Mouse (Mus musculus) cortical plate, adult 2 months (tissue): ENCODE measurements around the gene Mgll. TPM values are rescaled to one million over a fixed set of nuclear protein-coding genes. Genes with fewer than 3 reads are reported as not detected.

ENCODE experiments used
- H3K27ac ChIP-seq: fragments of 200-500 bp; 2 replicates; pipeline ENCODE4 v1.5.1; 2012; ENCODE audit warnings: low read length, control low read depth, inconsistent platforms; ENCODE audit not compliant: insufficient read depth
- H3K4me1 ChIP-seq: fragments of 200-500 bp; 2 replicates; pipeline ENCODE4 v1.6.1; 2011; ENCODE audit warnings: low read length; ENCODE audit not compliant: control insufficient read depth, insufficient read depth
- H3K4me3 ChIP-seq: fragments of 200-500 bp; 2 replicates; pipeline ENCODE4 v1.5.1; 2011; ENCODE audit warnings: mild to moderate bottlenecking, low read length, control low read depth; ENCODE audit not compliant: insufficient read depth
- CTCF ChIP-seq: fragments of 200-500 bp; IDR thresholded peaks from 2 replicates; pipeline ENCODE4 v1.5.1; 2011; ENCODE audit warnings: mild to moderate bottlenecking, control low read depth, low read length; ENCODE audit not compliant: insufficient read depth; ENCODE audit errors: extremely low read depth
- POLR2A ChIP-seq: fragments of 200-500 bp; IDR thresholded peaks from 2 replicates; pipeline ENCODE4 v1.6.1; 2011; ENCODE audit warnings: mild to moderate bottlenecking, low read length, control low read depth; ENCODE audit not compliant: insufficient read depth; ENCODE audit errors: extremely low read depth
- polyA plus RNA-seq: library from polyadenylated mRNA; depleted of rRNA; stranded (reverse); fragments of >200 nt; gene quantifications from 2 replicates; pipeline ENCODE4 v1.2.3, GENCODE M21; 2012

The Mgll gene
- polyA plus RNA-seq, 1 experiment, result 220 TPM

GRCm38 (mm10) chr6:88809091-88810037 is 85.2 kb downstream of the Mgll start:
- Histone ChIP-seq H3K27ac (0 out of 2 replicates have a peak overlapping the region, but pooled peaks have one; percentile 4), H3K4me3 (no peak overlapping the region), H3K4me1 (peaks cover 6% of the 10 kb centered on the region)
- TF ChIP-seq CTCF (no peak), POLR2A (no peak)

DNA sequence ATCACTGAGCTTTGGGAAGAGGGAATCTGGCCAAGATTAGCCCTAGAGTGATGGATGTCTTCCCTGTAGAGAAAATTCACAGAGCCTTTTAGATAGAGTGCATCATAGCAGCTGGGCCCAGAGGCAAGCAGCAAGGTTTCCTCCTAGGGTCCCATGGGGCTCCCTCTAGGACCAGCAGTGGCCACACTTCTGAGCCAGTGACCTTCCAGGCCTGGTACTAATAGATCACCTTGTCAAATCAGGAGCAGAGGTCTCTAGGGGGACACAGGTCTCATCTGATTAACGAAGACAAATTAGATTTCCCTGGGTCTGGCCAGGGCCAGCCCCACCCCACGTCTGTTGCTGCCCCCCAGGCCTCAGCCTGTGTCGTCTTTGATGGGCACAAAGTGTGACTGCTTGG is 86.1 kb downstream of the Mgll start:
- Histone ChIP-seq H3K4me1 (peaks cover 9% of the 10 kb centered on the region), H3K4me3 (no peak overlapping the region), H3K27ac (0 out of 2 replicates have a peak overlapping the region, but pooled peaks have one; percentile 4)
- TF ChIP-seq POLR2A, result no peak
- TF ChIP-seq CTCF, result no peak

DNA sequence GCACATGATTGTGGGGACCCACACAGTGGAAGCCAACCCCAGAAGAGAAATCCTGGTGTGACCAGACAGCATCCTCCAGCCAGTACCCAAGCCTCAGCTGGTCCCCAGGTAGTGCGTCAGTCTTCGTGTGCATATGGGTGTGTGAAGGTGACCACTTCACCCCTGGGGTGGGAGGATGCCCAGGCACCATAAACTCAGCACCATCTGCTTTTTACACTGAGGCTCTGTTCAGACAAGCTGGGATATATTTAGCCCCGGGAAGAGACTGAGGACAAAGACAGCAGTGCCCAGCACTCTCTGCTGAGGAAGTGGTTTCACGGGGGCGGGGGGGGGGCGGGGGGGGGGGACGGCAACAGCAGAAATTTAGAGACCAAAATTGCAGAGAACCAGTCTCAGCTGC is 87.2 kb downstream of the Mgll start:
- TF ChIP-seq POLR2A (no peak), CTCF (no peak)
- Histone ChIP-seq H3K27ac (peak overlapping the region; percentile 47; the same call in 1 of the 2 replicates), H3K4me3 (no peak overlapping the region), H3K4me1 (peaks cover 13% of the 10 kb centered on the region)

GRCm38 (mm10) chr6:88811880-88812400 is 87.7 kb downstream of the Mgll start:
- no peak for TF ChIP-seq POLR2A
- TF ChIP-seq CTCF, result no peak
- peaks cover 13% of the 10 kb centered on the region for H3K4me1 ChIP-seq
- peak overlapping the region; percentile 18; the same call in 1 of the 2 replicates for H3K27ac ChIP-seq
- H3K4me3 ChIP-seq, result no peak overlapping the region

GRCm38 (mm10) chr6:88812886-88813285 is 88.7 kb downstream of the Mgll start:
- Histone ChIP-seq H3K27ac (no peak overlapping the region), H3K4me1 (peaks cover 13% of the 10 kb centered on the region)

DNA sequence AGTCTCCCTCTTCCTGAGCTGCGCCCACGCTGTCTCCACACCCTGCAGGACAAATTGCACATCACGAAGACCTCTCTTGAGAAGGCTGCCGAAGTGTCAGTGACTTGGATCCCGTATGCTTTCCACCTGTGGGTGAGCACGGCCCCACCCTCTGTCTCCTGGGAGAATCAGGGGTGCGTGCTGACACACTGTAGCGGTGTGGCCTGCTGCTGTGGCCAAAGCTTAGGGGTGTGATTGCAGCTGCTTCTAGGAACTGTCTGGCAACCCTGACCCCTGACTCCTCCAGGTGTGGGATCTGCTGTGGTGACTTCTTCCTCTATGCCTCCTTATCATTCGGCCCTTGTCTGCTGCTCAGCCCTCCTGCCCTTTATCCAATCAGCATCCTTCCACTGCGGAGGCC is 89.6 kb downstream of the Mgll start:
- H3K27ac ChIP-seq, result no peak overlapping the region
- TF ChIP-seq CTCF (no peak), POLR2A (no peak)
- H3K4me1 ChIP-seq, result peaks cover 13% of the 10 kb centered on the region
- no peak overlapping the region for H3K4me3 ChIP-seq

More at GRCm38 (mm10) chr6:88812886-88813285, 88.7 kb downstream of the Mgll start:
- H3K4me3 ChIP-seq, result no peak overlapping the region
- no peak for TF ChIP-seq POLR2A
- peak; percentile 63 for TF ChIP-seq CTCF

- H3K27ac ChIP-seq, result no peak overlapping the region
- H3K4me3 ChIP-seq, result no peak overlapping the region
- peaks cover 13% of the 10 kb centered on the region for H3K4me1 ChIP-seq
- TF ChIP-seq POLR2A (no peak), CTCF (no peak)
These were observed 90.8 kb downstream of the Mgll start for GRCm38 (mm10) chr6:88815036-88815435.

DNA sequence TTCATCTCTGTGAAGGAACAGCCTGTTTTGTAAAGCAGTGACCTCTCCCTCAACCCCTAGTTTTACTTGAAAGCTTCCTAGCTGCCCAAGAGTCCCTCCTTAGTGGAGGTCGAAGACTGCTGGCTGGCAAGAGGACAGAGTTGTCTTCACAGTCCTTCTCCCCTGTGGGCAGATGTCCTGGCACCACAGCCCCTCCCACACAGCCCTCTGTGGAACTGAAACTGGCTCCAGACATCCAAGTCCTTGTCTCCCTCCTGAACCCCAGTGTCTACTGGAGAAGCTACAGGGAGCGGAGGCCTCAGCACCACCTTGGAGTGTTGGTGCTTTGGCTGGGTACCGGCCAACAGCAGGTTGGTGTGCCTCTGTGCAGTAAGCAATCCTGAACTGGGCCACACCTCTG is 91.3 kb downstream of the Mgll start:
- Histone ChIP-seq H3K4me1 (peaks cover 13% of the 10 kb centered on the region), H3K27ac (no peak overlapping the region), H3K4me3 (no peak overlapping the region)
- TF ChIP-seq CTCF (no peak), POLR2A (no peak)

GRCm38 (mm10) chr6:88816913-88817312 is 92.7 kb downstream of the Mgll start:
- peaks cover 8% of the 10 kb centered on the region for H3K4me1 ChIP-seq
- no peak overlapping the region for H3K4me3 ChIP-seq
- no peak for TF ChIP-seq POLR2A
- TF ChIP-seq CTCF, result no peak
- no peak overlapping the region for H3K27ac ChIP-seq
